Mouse (Mus musculus) MEL (cell line): ENCODE measurements at regions not wholly inside any gene's neighbourhood (a gene's known extent, or its start where the extent isn't known, plus 50 kb on each side); places are given as distances from the start of the nearest gene placed in this dataset.

Experiments
- DNase-seq: peaks from one replicate; pipeline ENCODE4 v3.0.0; 2011; ENCODE audit warnings: low read depth, low spot score
- H3K27ac ChIP-seq: 2 replicates; pipeline ENCODE4 v1.5.1; 2012; ENCODE audit warnings: low read depth, mild to moderate bottlenecking, control low read depth, low read length, moderate library complexity; ENCODE audit not compliant: control insufficient read depth
- H3K27me3 ChIP-seq, 2 experiments: fragments of 150-350 bp in 1 of 2; sonication (generic) in 1 of 2; 2 replicates each; pipeline ENCODE4 v1.6.1; 2012; ENCODE audit warnings: low read length in 2 of 2, mild to moderate bottlenecking in 2 of 2, improper control_type of control experiment in 1 of 2, moderate library complexity in 1 of 2; ENCODE audit not compliant: insufficient read depth in 2 of 2, control insufficient read depth in 1 of 2
- H3K36me3 ChIP-seq, 2 experiments: 2 replicates each; pipeline ENCODE4 v1.6.1; 2012 to 2014; ENCODE audit warnings: low read length in 2 of 2, improper control_type of control experiment in 1 of 2, inconsistent platforms in 1 of 2, mild to moderate bottlenecking in 1 of 2; ENCODE audit not compliant: insufficient read depth in 2 of 2, control insufficient read depth in 1 of 2
- H3K4me1 ChIP-seq, 2 experiments: fragments of 150-350 bp in 1 of 2; sonication (generic) in 1 of 2; 2 replicates each; pipeline ENCODE4 v1.6.1; 2012; ENCODE audit warnings: low read length in 2 of 2, improper control_type of control experiment in 1 of 2, mild to moderate bottlenecking in 1 of 2; ENCODE audit not compliant: insufficient read depth in 2 of 2, control insufficient read depth in 1 of 2
- H3K4me3 ChIP-seq, 2 experiments: fragments of 150-350 bp in 1 of 2; sonication (generic) in 1 of 2; 2 replicates each; pipeline ENCODE4 v1.5.1; 2012; ENCODE audit warnings: low read depth in 2 of 2, low read length in 2 of 2, mild to moderate bottlenecking in 2 of 2, moderate library complexity in 2 of 2, control low read depth in 1 of 2, improper control_type of control experiment in 1 of 2; ENCODE audit not compliant: control insufficient read depth in 1 of 2, insufficient read depth in 1 of 2
- H3K79me2 ChIP-seq: 2 replicates; pipeline ENCODE4 v1.6.1; 2012; ENCODE audit warnings: mild to moderate bottlenecking, low read length, moderate library complexity; ENCODE audit not compliant: control insufficient read depth, poor library complexity, insufficient read depth
- H3K9ac ChIP-seq: 2 replicates; pipeline ENCODE4 v1.6.1; 2012; ENCODE audit warnings: low read depth, mild to moderate bottlenecking, control low read depth, low read length, moderate library complexity; ENCODE audit not compliant: control insufficient read depth, poor library complexity, severe bottlenecking
- H3K9me3 ChIP-seq: fragments of 150-350 bp; sonication (generic); replicated peaks from 2 replicates; pipeline ENCODE4 v1.6.1; 2012; ENCODE audit warnings: mild to moderate bottlenecking, low read length, improper control_type of control experiment, moderate library complexity; ENCODE audit not compliant: insufficient read depth
- BHLHE40 ChIP-seq: IDR thresholded peaks from 2 replicates; pipeline ENCODE4 v1.6.1; 2012; ENCODE audit warnings: low read depth, mild to moderate bottlenecking, inconsistent platforms, low read length, improper control_type of control experiment, borderline replicate concordance
- CHD1 ChIP-seq: IDR thresholded peaks from 2 replicates; pipeline ENCODE4 v1.6.1; 2012; ENCODE audit warnings: low read depth, mild to moderate bottlenecking, inconsistent platforms, low read length, improper control_type of control experiment
- CHD2 ChIP-seq: IDR thresholded peaks from 2 replicates; pipeline ENCODE4 v1.6.1; 2011; ENCODE audit warnings: low read length, improper control_type of control experiment
- CTCF ChIP-seq, 3 experiments: IDR thresholded peaks in 2 of 3; conservative IDR thresholded peaks in 1 of 3; 2 replicates each; pipeline ENCODE4 v1.5.1; 2011 to 2012; ENCODE audit warnings: low read length in 3 of 3, low read depth in 2 of 3, mild to moderate bottlenecking in 2 of 3, improper control_type of control experiment in 1 of 3, inconsistent platforms in 1 of 3, mixed read lengths in 1 of 3, moderate library complexity in 1 of 3; ENCODE audit not compliant: control insufficient read depth in 1 of 3, insufficient read depth in 1 of 3, poor library complexity in 1 of 3, severe bottlenecking in 1 of 3
- E2F4 ChIP-seq: IDR thresholded peaks from 2 replicates; pipeline ENCODE4 v1.6.1; 2011; ENCODE audit warnings: low read depth, low read length, improper control_type of control experiment, borderline replicate concordance
- ETS1 ChIP-seq: IDR thresholded peaks from 2 replicates; pipeline ENCODE4 v1.6.1; 2012; ENCODE audit warnings: low read depth, mild to moderate bottlenecking, inconsistent platforms, low read length, improper control_type of control experiment, moderate library complexity
- MAFK ChIP-seq: IDR thresholded peaks from 2 replicates; pipeline ENCODE4 v1.6.1; 2011; ENCODE audit warnings: low read depth, mild to moderate bottlenecking, low read length, improper control_type of control experiment, borderline replicate concordance
- MAX ChIP-seq: IDR thresholded peaks from 2 replicates; pipeline ENCODE4 v1.6.1; 2011; ENCODE audit warnings: low read length, improper control_type of control experiment
- MAZ ChIP-seq: IDR thresholded peaks from 2 replicates; pipeline ENCODE4 v1.6.1; 2012; ENCODE audit warnings: low read depth, mild to moderate bottlenecking, inconsistent platforms, low read length, improper control_type of control experiment
- MEF2A ChIP-seq: IDR thresholded peaks from 2 replicates; pipeline ENCODE4 v1.6.1; 2014; ENCODE audit warnings: low read depth, mild to moderate bottlenecking, inconsistent platforms, low read length, improper control_type of control experiment; ENCODE audit not compliant: poor library complexity, insufficient replicate concordance, severe bottlenecking; ENCODE audit errors: extremely low read depth
- MXI1 ChIP-seq: IDR thresholded peaks from 2 replicates; pipeline ENCODE4 v1.6.1; 2011; ENCODE audit warnings: mild to moderate bottlenecking, low read depth, low read length, improper control_type of control experiment
- MYB ChIP-seq: IDR thresholded peaks from 2 replicates; pipeline ENCODE4 v1.6.1; 2011; ENCODE audit warnings: mild to moderate bottlenecking, low read depth, low read length, improper control_type of control experiment
- NELFE ChIP-seq: IDR thresholded peaks from 2 replicates; pipeline ENCODE4 v1.6.1; 2011; ENCODE audit warnings: low read depth, low read length, improper control_type of control experiment
- NRF1 ChIP-seq: IDR thresholded peaks from 2 replicates; pipeline ENCODE4 v1.6.1; 2014; ENCODE audit warnings: low read depth, mild to moderate bottlenecking, inconsistent platforms, low read length, improper control_type of control experiment, moderate library complexity; ENCODE audit not compliant: poor library complexity, insufficient read depth, severe bottlenecking
- POLR2A ChIP-seq, 2 experiments: IDR thresholded peaks; 2 replicates each; pipeline ENCODE4 v1.6.1; 2011 to 2012; ENCODE audit warnings: low read length in 2 of 2, mild to moderate bottlenecking in 2 of 2, control low read depth in 1 of 2, improper control_type of control experiment in 1 of 2, low read depth in 1 of 2, moderate library complexity in 1 of 2; ENCODE audit not compliant: control insufficient read depth in 1 of 2, insufficient read depth in 1 of 2, poor library complexity in 1 of 2
- POLR2AphosphoS2 ChIP-seq: IDR thresholded peaks from 2 replicates; pipeline ENCODE4 v1.6.1; 2011; ENCODE audit warnings: low read length, improper control_type of control experiment
- RAD21 ChIP-seq: IDR thresholded peaks from 2 replicates; pipeline ENCODE4 v1.6.1; 2011; ENCODE audit warnings: mild to moderate bottlenecking, low read depth, low read length, improper control_type of control experiment
- RCOR1 ChIP-seq: IDR thresholded peaks from 2 replicates; pipeline ENCODE4 v1.6.1; 2012; ENCODE audit warnings: low read depth, mild to moderate bottlenecking, inconsistent platforms, low read length, improper control_type of control experiment
- SIN3A ChIP-seq: IDR thresholded peaks from 2 replicates; pipeline ENCODE4 v1.6.1; 2012; ENCODE audit warnings: low read length, improper control_type of control experiment, inconsistent platforms
- SMC3 ChIP-seq: IDR thresholded peaks from 2 replicates; pipeline ENCODE4 v1.6.1; 2011; ENCODE audit warnings: low read depth, low read length, improper control_type of control experiment
- TBP ChIP-seq: IDR thresholded peaks from 2 replicates; pipeline ENCODE4 v1.8.0; 2011; ENCODE audit warnings: low read depth, low read length, improper control_type of control experiment
- TCF12 ChIP-seq: IDR thresholded peaks from 2 replicates; pipeline ENCODE4 v1.6.1; 2014; ENCODE audit warnings: low read depth, mild to moderate bottlenecking, inconsistent platforms, low read length, improper control_type of control experiment, moderate library complexity
- USF1 ChIP-seq: IDR thresholded peaks from 2 replicates; pipeline ENCODE4 v1.6.1; 2014; ENCODE audit warnings: low read depth, mild to moderate bottlenecking, inconsistent platforms, low read length, improper control_type of control experiment, moderate library complexity
- USF2 ChIP-seq, 2 experiments: IDR thresholded peaks; 2 replicates each; pipeline ENCODE4 v1.6.1; 2011 to 2012; ENCODE audit warnings: improper control_type of control experiment in 2 of 2, low read length in 2 of 2, borderline replicate concordance in 1 of 2, inconsistent platforms in 1 of 2, low read depth in 1 of 2, mild to moderate bottlenecking in 1 of 2; ENCODE audit not compliant: insufficient read depth in 1 of 2
- ZMIZ1 ChIP-seq: IDR thresholded peaks from 2 replicates; pipeline ENCODE4 v1.6.1; 2012; ENCODE audit warnings: low read depth, mild to moderate bottlenecking, inconsistent platforms, low read length, improper control_type of control experiment, moderate library complexity
- ZNF384 ChIP-seq: IDR thresholded peaks from 2 replicates; pipeline ENCODE4 v1.6.1; 2012; ENCODE audit warnings: low read depth, mild to moderate bottlenecking, inconsistent platforms, low read length, improper control_type of control experiment

GRCm38 (mm10) chr1:98860236-98860635, 439.3 kb downstream of the Slco6d1 start:
- Histone ChIP-seq H3K79me2 (no peaks in the 10 kb centered on the region), H3K9me3 (no peaks in the 10 kb centered on the region), H3K36me3 (no peaks in the 10 kb centered on the region), H3K27ac (no peak overlapping the region), H3K27me3 (no peaks in the 10 kb centered on the region), H3K4me1 (no peaks in the 10 kb centered on the region), H3K9ac (no peak overlapping the region), H3K4me3 (no peak overlapping the region)
- no peak for DNase-seq
- TF ChIP-seq RCOR1 (no peak), MAFK (no peak), RAD21 (no peak), MEF2A (no peak), USF1 (no peak), MAX (no peak), NELFE (no peak)

DNA sequence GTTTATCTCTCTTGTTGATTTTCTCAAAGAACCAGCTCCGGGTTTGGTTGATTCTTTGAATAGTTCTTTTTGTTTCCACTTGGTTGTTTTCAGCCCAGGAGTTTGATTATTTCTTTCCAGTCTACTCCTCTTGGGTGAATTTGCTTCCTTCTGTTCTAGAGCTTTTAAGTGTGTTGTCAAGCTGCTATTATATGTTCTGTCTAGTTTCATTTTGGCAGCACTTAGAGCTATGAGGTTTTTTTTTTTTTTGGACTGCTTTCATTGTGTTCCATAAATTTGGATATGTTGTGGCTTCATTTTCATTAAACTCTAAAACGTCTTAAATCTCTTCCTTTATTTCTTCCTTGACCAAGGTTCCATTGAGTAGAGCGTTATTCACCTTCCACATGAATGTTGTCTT, 485.3 kb downstream of the Slco6d1 start:
- no peak for DNase-seq
- Histone ChIP-seq H3K4me1 (no peaks in the 10 kb centered on the region), H3K27ac (no peak overlapping the region), H3K27me3 (no peaks in the 10 kb centered on the region), H3K4me3 (no peak overlapping the region), H3K9ac (no peak overlapping the region), H3K36me3 (no peaks in the 10 kb centered on the region), H3K9me3 (no peaks in the 10 kb centered on the region), H3K79me2 (no peaks in the 10 kb centered on the region)
- TF ChIP-seq TCF12 (no peak), ZNF384 (peak; percentile 60), ZMIZ1 (no peak)

DNA sequence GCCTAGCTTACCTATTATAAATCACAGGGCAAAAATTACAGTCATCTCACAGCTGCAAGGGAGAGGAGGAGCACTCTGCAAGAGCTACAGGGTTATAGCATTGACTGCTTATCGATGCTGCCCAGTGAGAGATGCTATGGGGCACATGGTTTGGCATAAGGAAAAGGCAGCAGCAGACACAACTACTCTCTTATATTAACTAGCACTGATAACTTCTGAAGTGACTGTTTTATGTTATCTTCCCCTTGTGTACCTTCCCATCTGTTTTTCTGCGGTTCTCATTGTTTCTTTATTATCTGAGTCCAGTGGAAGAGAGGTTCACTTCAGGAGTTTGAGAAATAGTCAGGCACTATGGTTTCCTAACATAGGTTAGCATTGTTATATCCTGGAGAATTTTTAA, 502.1 kb downstream of the Slco6d1 start:
- Histone ChIP-seq H3K79me2 (no peaks in the 10 kb centered on the region), H3K27me3 (no peaks in the 10 kb centered on the region), H3K4me1 (peaks cover 5 to 13% of the 10 kb centered on the region in 2 experiments), H3K9me3 (no peaks in the 10 kb centered on the region), H3K9ac (no peak overlapping the region), H3K36me3 (peaks cover 0 to 25% of the 10 kb centered on the region in 2 experiments; a peak in 2 of 4 replicates), H3K27ac (no peak overlapping the region), H3K4me3 (no peak overlapping the region)
- peak; percentile 48 for DNase-seq
- no peak for TF ChIP-seq MYB
- peak; percentile 38; the same call in 1 of the 2 replicates for TF ChIP-seq BHLHE40
- TF ChIP-seq CTCF (IDR thresholded peaks at IDR 0.05 in 2 of 3, conservative IDR thresholded peaks at IDR 0.05 in 1 of 3; ENCODE audit: control insufficient read depth in 1 of 3, insufficient read depth in 1 of 3, low read depth in 2 of 3, low read length in 3 of 3, poor library complexity in 1 of 3, severe bottlenecking in 1 of 3): no peak
- TF ChIP-seq POLR2A (IDR thresholded peaks at IDR 0.05; ENCODE audit: control insufficient read depth in 1 of 2, insufficient read depth in 1 of 2, low read depth in 1 of 2, low read length in 2 of 2, poor library complexity in 1 of 2): no peak
- 0 out of 4 replicates have a peak, but pooled peaks of 1 of the 2 experiments have one; percentile 6 for TF ChIP-seq USF2 (IDR thresholded peaks at IDR 0.05; ENCODE audit: borderline replicate concordance in 1 of 2, insufficient read depth in 1 of 2, low read depth in 1 of 2, low read length in 2 of 2)
- TF ChIP-seq TBP: no peak
- TF ChIP-seq RAD21: no peak
- no peak for TF ChIP-seq MAZ
- TF ChIP-seq CHD2: no peak
- peak; percentile 35; the same call in 1 of the 2 replicates for TF ChIP-seq MAFK
- peak; percentile 37; the same call in 1 of the 2 replicates for TF ChIP-seq SIN3A
- no peak for TF ChIP-seq POLR2AphosphoS2
- TF ChIP-seq E2F4: no peak
- peak; percentile 73 for TF ChIP-seq RCOR1
- no peak for TF ChIP-seq SMC3
- TF ChIP-seq ZMIZ1: no peak
- TF ChIP-seq NRF1: no peak
- TF ChIP-seq ETS1: peak; percentile 52; the same call in 1 of the 2 replicates
- TF ChIP-seq CHD1: no peak
- no peak for TF ChIP-seq MXI1
